Mouse (Mus musculus) kidney, adult 2 months (tissue): ENCODE data around the gene Sacs.

Experiments
- CTCF ChIP-seq: fragments of 200-500 bp; conservative IDR thresholded peaks from 2 replicates; pipeline ENCODE4 v1.5.1; 2011; ENCODE audit warnings: low read depth, mild to moderate bottlenecking, control low read depth, low read length, moderate library complexity, mixed read lengths; ENCODE audit not compliant: insufficient read depth, insufficient read length
- POLR2A ChIP-seq: fragments of 200-500 bp; IDR thresholded peaks from one replicate; pipeline ENCODE4 v1.6.1; 2011; ENCODE audit warnings: low read depth, low read length, control low read depth

- TF ChIP-seq CTCF = no peak
- no peak for TF ChIP-seq POLR2A
Measured at GRCm38 (mm10) chr14:61092073-61092472, 46.2 kb upstream of the Sacs start.
